Mouse (Mus musculus) MEL (cell line): ENCODE measurements around the gene Rbp7. TPM values are rescaled to one million over a fixed set of nuclear protein-coding genes. Genes with fewer than 3 reads are reported as not detected.

ENCODE experiments used
- DNase-seq: peaks from one replicate; pipeline ENCODE4 v3.0.0; 2011; ENCODE audit warnings: low read depth, low spot score
- H3K27ac ChIP-seq: 2 replicates; pipeline ENCODE4 v1.5.1; 2012; ENCODE audit warnings: low read depth, mild to moderate bottlenecking, control low read depth, low read length, moderate library complexity; ENCODE audit not compliant: control insufficient read depth
- H3K27me3 ChIP-seq, 2 experiments: fragments of 150-350 bp in 1 of 2; sonication (generic) in 1 of 2; 2 replicates each; pipeline ENCODE4 v1.6.1; 2012; ENCODE audit warnings: low read length in 2 of 2, mild to moderate bottlenecking in 2 of 2, improper control_type of control experiment in 1 of 2, moderate library complexity in 1 of 2; ENCODE audit not compliant: insufficient read depth in 2 of 2, control insufficient read depth in 1 of 2
- H3K36me3 ChIP-seq, 2 experiments: 2 replicates each; pipeline ENCODE4 v1.6.1; 2012 to 2014; ENCODE audit warnings: low read length in 2 of 2, improper control_type of control experiment in 1 of 2, inconsistent platforms in 1 of 2, mild to moderate bottlenecking in 1 of 2; ENCODE audit not compliant: insufficient read depth in 2 of 2, control insufficient read depth in 1 of 2
- H3K4me1 ChIP-seq, 2 experiments: fragments of 150-350 bp in 1 of 2; sonication (generic) in 1 of 2; 2 replicates each; pipeline ENCODE4 v1.6.1; 2012; ENCODE audit warnings: low read length in 2 of 2, improper control_type of control experiment in 1 of 2, mild to moderate bottlenecking in 1 of 2; ENCODE audit not compliant: insufficient read depth in 2 of 2, control insufficient read depth in 1 of 2
- H3K4me3 ChIP-seq, 2 experiments: fragments of 150-350 bp in 1 of 2; sonication (generic) in 1 of 2; 2 replicates each; pipeline ENCODE4 v1.5.1; 2012; ENCODE audit warnings: low read depth in 2 of 2, low read length in 2 of 2, mild to moderate bottlenecking in 2 of 2, moderate library complexity in 2 of 2, control low read depth in 1 of 2, improper control_type of control experiment in 1 of 2; ENCODE audit not compliant: control insufficient read depth in 1 of 2, insufficient read depth in 1 of 2
- H3K79me2 ChIP-seq: 2 replicates; pipeline ENCODE4 v1.6.1; 2012; ENCODE audit warnings: mild to moderate bottlenecking, low read length, moderate library complexity; ENCODE audit not compliant: control insufficient read depth, poor library complexity, insufficient read depth
- H3K9ac ChIP-seq: 2 replicates; pipeline ENCODE4 v1.6.1; 2012; ENCODE audit warnings: low read depth, mild to moderate bottlenecking, control low read depth, low read length, moderate library complexity; ENCODE audit not compliant: control insufficient read depth, poor library complexity, severe bottlenecking
- H3K9me3 ChIP-seq: fragments of 150-350 bp; sonication (generic); replicated peaks from 2 replicates; pipeline ENCODE4 v1.6.1; 2012; ENCODE audit warnings: mild to moderate bottlenecking, low read length, improper control_type of control experiment, moderate library complexity; ENCODE audit not compliant: insufficient read depth
- CHD2 ChIP-seq: IDR thresholded peaks from 2 replicates; pipeline ENCODE4 v1.6.1; 2011; ENCODE audit warnings: low read length, improper control_type of control experiment
- CTCF ChIP-seq, 3 experiments: IDR thresholded peaks in 2 of 3; conservative IDR thresholded peaks in 1 of 3; 2 replicates each; pipeline ENCODE4 v1.5.1; 2011 to 2012; ENCODE audit warnings: low read length in 3 of 3, low read depth in 2 of 3, mild to moderate bottlenecking in 2 of 3, improper control_type of control experiment in 1 of 3, inconsistent platforms in 1 of 3, mixed read lengths in 1 of 3, moderate library complexity in 1 of 3; ENCODE audit not compliant: control insufficient read depth in 1 of 3, insufficient read depth in 1 of 3, poor library complexity in 1 of 3, severe bottlenecking in 1 of 3
- ELF1 ChIP-seq: IDR thresholded peaks from 2 replicates; pipeline ENCODE4 v1.6.1; 2014; ENCODE audit warnings: low read depth, mild to moderate bottlenecking, inconsistent platforms, low read length, improper control_type of control experiment, moderate library complexity
- ETS1 ChIP-seq: IDR thresholded peaks from 2 replicates; pipeline ENCODE4 v1.6.1; 2012; ENCODE audit warnings: low read depth, mild to moderate bottlenecking, inconsistent platforms, low read length, improper control_type of control experiment, moderate library complexity
- GATA1 ChIP-seq: IDR thresholded peaks from 2 replicates; pipeline ENCODE4 v1.6.1; 2011; ENCODE audit warnings: low read depth, low read length, improper control_type of control experiment
- HCFC1 ChIP-seq: IDR thresholded peaks from 2 replicates; pipeline ENCODE4 v1.6.1; 2012; ENCODE audit warnings: low read depth, mild to moderate bottlenecking, inconsistent platforms, low read length, improper control_type of control experiment, moderate library complexity
- JUND ChIP-seq: IDR thresholded peaks from 2 replicates; pipeline ENCODE4 v1.6.1; 2011; ENCODE audit warnings: low read depth, mild to moderate bottlenecking, improper control_type of control experiment, low read length
- KAT2A ChIP-seq: conservative IDR thresholded peaks from 2 replicates; pipeline ENCODE4 v1.6.1; 2012; ENCODE audit warnings: low read depth, low read length, improper control_type of control experiment, inconsistent platforms
- MAFK ChIP-seq: IDR thresholded peaks from 2 replicates; pipeline ENCODE4 v1.6.1; 2011; ENCODE audit warnings: low read depth, mild to moderate bottlenecking, low read length, improper control_type of control experiment, borderline replicate concordance
- MAX ChIP-seq: IDR thresholded peaks from 2 replicates; pipeline ENCODE4 v1.6.1; 2011; ENCODE audit warnings: low read length, improper control_type of control experiment
- MEF2A ChIP-seq: IDR thresholded peaks from 2 replicates; pipeline ENCODE4 v1.6.1; 2014; ENCODE audit warnings: low read depth, mild to moderate bottlenecking, inconsistent platforms, low read length, improper control_type of control experiment; ENCODE audit not compliant: poor library complexity, insufficient replicate concordance, severe bottlenecking; ENCODE audit errors: extremely low read depth
- MYB ChIP-seq: IDR thresholded peaks from 2 replicates; pipeline ENCODE4 v1.6.1; 2011; ENCODE audit warnings: mild to moderate bottlenecking, low read depth, low read length, improper control_type of control experiment
- NELFE ChIP-seq: IDR thresholded peaks from 2 replicates; pipeline ENCODE4 v1.6.1; 2011; ENCODE audit warnings: low read depth, low read length, improper control_type of control experiment
- NRF1 ChIP-seq: IDR thresholded peaks from 2 replicates; pipeline ENCODE4 v1.6.1; 2014; ENCODE audit warnings: low read depth, mild to moderate bottlenecking, inconsistent platforms, low read length, improper control_type of control experiment, moderate library complexity; ENCODE audit not compliant: poor library complexity, insufficient read depth, severe bottlenecking
- POLR2AphosphoS2 ChIP-seq: IDR thresholded peaks from 2 replicates; pipeline ENCODE4 v1.6.1; 2011; ENCODE audit warnings: low read length, improper control_type of control experiment
- RAD21 ChIP-seq: IDR thresholded peaks from 2 replicates; pipeline ENCODE4 v1.6.1; 2011; ENCODE audit warnings: mild to moderate bottlenecking, low read depth, low read length, improper control_type of control experiment
- TAL1 ChIP-seq: IDR thresholded peaks from 2 replicates; pipeline ENCODE4 v1.6.1; 2012; ENCODE audit warnings: mild to moderate bottlenecking, inconsistent platforms, low read length, moderate library complexity, mixed read lengths
- TCF12 ChIP-seq: IDR thresholded peaks from 2 replicates; pipeline ENCODE4 v1.6.1; 2014; ENCODE audit warnings: low read depth, mild to moderate bottlenecking, inconsistent platforms, low read length, improper control_type of control experiment, moderate library complexity
- ZC3H11A ChIP-seq: IDR thresholded peaks from 2 replicates; pipeline ENCODE4 v1.6.1; 2012; ENCODE audit warnings: low read depth, mild to moderate bottlenecking, inconsistent platforms, low read length, improper control_type of control experiment
- ZKSCAN1 ChIP-seq: IDR thresholded peaks from 2 replicates; pipeline ENCODE4 v1.6.1; 2012; ENCODE audit warnings: low read depth, mild to moderate bottlenecking, inconsistent platforms, low read length, improper control_type of control experiment, moderate library complexity
- ZNF384 ChIP-seq: IDR thresholded peaks from 2 replicates; pipeline ENCODE4 v1.6.1; 2012; ENCODE audit warnings: low read depth, mild to moderate bottlenecking, inconsistent platforms, low read length, improper control_type of control experiment
- polyA plus RNA-seq, 2 experiments: library from polyadenylated mRNA; stranded (reverse) in 1 of 2; unstranded in 1 of 2; fragments of >175 nt in 1 of 2; fragments of >200 nt in 1 of 2; gene quantifications; 2 replicates each; pipeline versions ENCODE4 v1.2.1 to v1.2.4; 2012; ENCODE audit warnings: low replicate concordance in 2 of 2, low read depth in 1 of 2; ENCODE audit not compliant: insufficient read length in 2 of 2, insufficient read depth in 1 of 2, missing spikeins in 1 of 2
- total RNA-seq: library from RNA; depleted of rRNA; stranded (reverse); fragments of 300-350 nt; gene quantifications from 2 replicates; pipeline ENCODE4 v1.2.3, GENCODE M21; 2012

Rbp7 gene
- total and polyA plus RNA-seq, 3 experiments: not detected

DNA sequence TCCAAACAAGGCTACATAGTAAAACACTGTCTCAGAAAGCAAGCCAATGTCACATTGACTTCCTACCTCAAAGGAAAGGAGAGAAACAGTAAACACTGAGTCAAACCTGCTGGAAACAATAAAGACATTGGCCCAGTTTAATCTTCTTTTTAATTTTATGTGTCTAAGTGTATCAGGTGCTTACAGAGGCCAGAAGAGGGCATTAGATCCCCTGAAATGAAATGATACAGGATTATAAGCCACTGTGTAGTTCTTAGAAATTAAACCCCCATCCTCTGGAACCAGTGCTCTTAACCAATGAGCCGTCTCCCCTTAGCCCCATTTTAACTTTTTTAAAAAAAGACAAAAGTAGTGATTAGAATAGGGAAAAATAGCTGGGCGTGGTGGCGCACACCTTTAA, 40.5 kb downstream of the Rbp7 start:
- no peaks in the 10 kb centered on the region for H3K9me3 ChIP-seq
- H3K4me3 ChIP-seq: no peak overlapping the region
- H3K27ac ChIP-seq: no peak overlapping the region
- H3K27me3 ChIP-seq: no peaks in the 10 kb centered on the region
- H3K36me3 ChIP-seq: peaks cover 0 to 3% of the 10 kb centered on the region in 2 experiments; a peak in 2 of 4 replicates
- no peaks in the 10 kb centered on the region for H3K4me1 ChIP-seq
- TF ChIP-seq CTCF (IDR thresholded peaks at IDR 0.05 in 2 of 3, conservative IDR thresholded peaks at IDR 0.05 in 1 of 3; ENCODE audit: control insufficient read depth in 1 of 3, insufficient read depth in 1 of 3, low read depth in 2 of 3, low read length in 3 of 3, poor library complexity in 1 of 3, severe bottlenecking in 1 of 3) (peak in 1 of 3 experiments; percentile 17; a peak in 1 of 6 replicates), POLR2AphosphoS2 (no peak)
- TF ChIP-seq, all 39 proteins: peak for 1
- no peak overlapping the region for H3K9ac ChIP-seq
- no peak for DNase-seq
- H3K79me2 ChIP-seq: peaks cover 41% of the 10 kb centered on the region

DNA sequence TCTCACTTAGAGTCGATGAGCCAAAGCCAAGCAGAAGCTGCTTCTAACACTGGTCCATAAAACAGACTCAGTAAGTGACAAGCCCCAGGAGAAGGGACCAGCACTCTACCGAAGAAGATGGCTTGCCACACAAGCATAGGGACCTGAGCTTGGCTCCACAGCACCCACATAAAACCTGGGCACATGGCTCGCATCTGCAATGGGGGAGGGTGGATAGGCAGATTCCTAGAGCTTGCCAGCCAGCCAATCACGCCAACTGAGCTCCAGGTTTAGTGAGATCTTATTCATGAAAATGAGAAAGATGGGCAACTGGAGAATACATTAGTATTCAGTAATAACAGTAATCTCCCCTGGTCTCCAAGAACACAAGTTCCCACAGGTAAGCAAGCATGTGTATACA, 45.0 kb downstream of the Rbp7 start:
- Histone ChIP-seq H3K4me3 (no peak overlapping the region), H3K9me3 (no peaks in the 10 kb centered on the region), H3K27ac (no peak overlapping the region), H3K9ac (no peak overlapping the region), H3K36me3 (peaks cover 0 to 2% of the 10 kb centered on the region in 2 experiments; a peak in 2 of 4 replicates), H3K79me2 (peaks cover 9% of the 10 kb centered on the region), H3K4me1 (no peaks in the 10 kb centered on the region), H3K27me3 (no peaks in the 10 kb centered on the region)
- no peak for TF ChIP-seq ZKSCAN1
- no peak for TF ChIP-seq TCF12
- TF ChIP-seq MEF2A: no peak
- no peak for TF ChIP-seq TAL1
- no peak for TF ChIP-seq ZC3H11A
- no peak for TF ChIP-seq MYB
- no peak for TF ChIP-seq JUND
- no peak for TF ChIP-seq MAX
- no peak for TF ChIP-seq CHD2
- TF ChIP-seq HCFC1: no peak
- TF ChIP-seq ELF1: no peak
- no peak for TF ChIP-seq CTCF (IDR thresholded peaks at IDR 0.05 in 2 of 3, conservative IDR thresholded peaks at IDR 0.05 in 1 of 3; ENCODE audit: control insufficient read depth in 1 of 3, insufficient read depth in 1 of 3, low read depth in 2 of 3, low read length in 3 of 3, poor library complexity in 1 of 3, severe bottlenecking in 1 of 3)
- DNase-seq: no peak

DNA sequence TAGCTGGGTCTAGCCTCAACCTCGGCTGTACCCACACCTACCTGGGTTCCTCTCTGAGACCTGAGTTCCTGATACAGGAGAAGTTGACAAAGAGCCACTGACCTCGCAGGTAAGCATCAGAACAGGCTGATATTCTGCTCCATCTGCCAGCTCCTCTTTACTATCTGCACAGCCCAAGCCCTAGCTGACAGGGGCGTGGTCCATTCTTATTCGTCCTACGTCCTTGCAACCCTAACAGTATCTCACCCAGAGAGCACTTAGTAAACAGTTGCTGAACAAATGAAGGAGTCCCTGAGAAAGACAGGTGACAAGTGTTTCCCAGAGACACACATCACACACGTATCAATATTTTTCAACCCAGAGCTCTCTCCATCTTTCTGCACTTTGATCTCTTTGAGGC, 46.4 kb downstream of the Rbp7 start:
- no peak overlapping the region for H3K4me3 ChIP-seq
- peaks cover 3% of the 10 kb centered on the region for H3K79me2 ChIP-seq
- H3K9ac ChIP-seq: no peak overlapping the region
- H3K36me3 ChIP-seq: peaks cover 0 to 2% of the 10 kb centered on the region in 2 experiments; a peak in 2 of 4 replicates
- TF ChIP-seq ELF1: no peak
- no peak for TF ChIP-seq RAD21
- TF ChIP-seq ZNF384: no peak
- TF ChIP-seq JUND: no peak
- TF ChIP-seq NRF1: no peak
- no peak for TF ChIP-seq KAT2A
- no peak for TF ChIP-seq MAFK
- TF ChIP-seq ZC3H11A: no peak
- no peak for TF ChIP-seq MAX
- TF ChIP-seq NELFE: no peak
- TF ChIP-seq ETS1: no peak
- no peak for TF ChIP-seq HCFC1
- no peak for TF ChIP-seq GATA1
- H3K27me3 ChIP-seq: no peaks in the 10 kb centered on the region
- DNase-seq: no peak
- no peaks in the 10 kb centered on the region for H3K9me3 ChIP-seq
- H3K4me1 ChIP-seq: no peaks in the 10 kb centered on the region
- no peak overlapping the region for H3K27ac ChIP-seq
